Mouse (Mus musculus) midbrain, embryonic 16.5 days (tissue): ENCODE measurements around the gene Rsu1. TPM values are rescaled to one million over a fixed set of nuclear protein-coding genes. Genes with fewer than 3 reads are reported as not detected.

Experiments used
- ATAC-seq: fragments of 200-750 bp; cut with Nextera tagmentation; 2 replicates; pipeline ENCODE4 v1.8.0; 2017; ENCODE audit warnings: moderate TSS enrichment
- H3K27ac ChIP-seq: fragments of 300-500 bp; sonication (generic); 2 replicates; pipeline ENCODE4 v1.5.1; 2014; ENCODE audit warnings: mild to moderate bottlenecking, low read length, mixed read lengths
- H3K27me3 ChIP-seq: fragments of 300-500 bp; sonication (generic); 2 replicates; pipeline ENCODE4 v1.6.1; 2014; ENCODE audit warnings: low read depth, low read length, mixed read lengths; ENCODE audit not compliant: control insufficient read depth, insufficient read depth
- H3K36me3 ChIP-seq: fragments of 300-500 bp; sonication (generic); 2 replicates; pipeline ENCODE4 v1.6.1; 2014; ENCODE audit warnings: mild to moderate bottlenecking, low read length, moderate library complexity, mixed read lengths; ENCODE audit not compliant: control insufficient read depth, insufficient read depth
- H3K4me1 ChIP-seq: fragments of 300-500 bp; sonication (generic); 2 replicates; pipeline ENCODE4 v1.6.1; 2014; ENCODE audit warnings: mild to moderate bottlenecking, low read length, mixed read lengths; ENCODE audit not compliant: control insufficient read depth, insufficient read depth
- H3K4me2 ChIP-seq: fragments of 300-500 bp; sonication (generic); 2 replicates; pipeline ENCODE4 v1.6.1; 2014; ENCODE audit warnings: mild to moderate bottlenecking, low read length, mixed read lengths
- H3K4me3 ChIP-seq: fragments of 300-500 bp; sonication (generic); 2 replicates; pipeline ENCODE4 v1.5.1; 2014; ENCODE audit warnings: low read depth, mild to moderate bottlenecking, low read length, moderate library complexity, mixed read lengths
- H3K9ac ChIP-seq: fragments of 300-500 bp; sonication (generic); 2 replicates; pipeline ENCODE4 v1.6.1; 2014; ENCODE audit warnings: low read depth, low read length, mixed read lengths
- H3K9me3 ChIP-seq: fragments of 300-500 bp; sonication (generic); replicated peaks from 2 replicates; pipeline ENCODE4 v1.6.1; 2014; ENCODE audit warnings: mild to moderate bottlenecking, low read length, mixed read lengths; ENCODE audit not compliant: control insufficient read depth, poor library complexity, severe bottlenecking
- WGBS: fragments of 180-500 bp; shearing (Covaris S2); extraction: QIAGEN DNeasy Blood & Tissue Kit; methylation state at CpG from one replicate; pipeline ENCODE4 v1.1.7; 2014; 5-methylcytosine and 5-hydroxymethylcytosine counted together
- polyA plus RNA-seq: library from polyadenylated mRNA; unstranded; fragments of >200 nt; fragmentation: Nextera tagmentation; extraction: Ambion mirVana; gene quantifications from 2 replicates; pipeline ENCODE4 v1.2.1, GENCODE M21; 2015

The Rsu1 gene
- 70.2 and 77.8 TPM in 2 replicates for polyA plus RNA-seq

DNA sequence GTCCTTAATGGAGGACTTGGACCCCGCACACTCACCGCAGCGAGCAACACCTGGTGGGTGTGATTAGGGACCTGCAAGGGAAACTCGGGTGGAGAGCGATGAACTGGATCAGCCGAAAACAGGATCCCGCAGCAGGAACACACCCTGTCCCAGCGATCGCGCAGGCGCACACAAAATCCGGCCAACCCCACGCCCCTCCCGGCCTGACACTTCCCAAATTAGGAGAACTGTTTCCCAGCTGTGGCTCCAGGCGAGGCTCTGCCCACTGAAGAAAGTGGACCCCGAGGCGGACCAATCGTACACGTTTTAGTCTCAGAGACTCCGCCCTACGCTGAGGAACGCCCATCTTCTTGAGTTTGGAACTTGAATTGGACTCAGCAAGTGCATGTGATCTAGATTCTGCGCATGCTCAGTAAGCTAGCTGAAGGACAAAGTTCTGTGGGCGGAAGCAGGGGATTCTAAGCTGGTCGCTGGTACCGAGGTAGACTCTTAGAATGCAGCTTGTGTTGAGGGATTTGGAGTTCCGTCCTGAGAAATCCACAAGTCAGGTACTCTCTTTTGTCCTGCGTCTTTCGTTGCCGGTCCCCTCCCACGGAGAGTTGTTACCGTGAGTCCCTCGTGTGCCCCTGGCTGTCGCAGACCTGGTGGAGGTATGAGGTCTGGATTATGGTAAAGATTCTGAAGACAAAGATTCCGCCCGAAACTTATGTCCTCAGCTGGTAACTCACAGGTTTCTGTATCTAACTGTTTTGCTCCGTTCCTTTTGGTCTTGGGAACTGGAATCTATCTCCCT is at the start of gene Rsu1:
Gene Rsu1, minus strand, starts transcription at position 251 of the 793 bp plus-strand sequence.
- Histone ChIP-seq H3K9me3 (no peaks in the 10 kb centered on the region), H3K9ac (peak within 1 kb of the TSS; percentile 69), H3K36me3 (no peaks in the 10 kb centered on the region), H3K4me1 (peaks cover 15% of the 10 kb centered on the region), H3K4me3 (peak within 1 kb of the TSS; percentile 51), H3K27me3 (no peaks in the 10 kb centered on the region), H3K27ac (0 out of 2 replicates have a peak within 1 kb of the TSS, but pooled peaks have one; percentile 5), H3K4me2 (peak within 1 kb of the TSS; percentile 85)
- ATAC-seq = peak; percentile 99
- WGBS = under 1% methylated on average over 37 of the region's 37 CpGs

DNA sequence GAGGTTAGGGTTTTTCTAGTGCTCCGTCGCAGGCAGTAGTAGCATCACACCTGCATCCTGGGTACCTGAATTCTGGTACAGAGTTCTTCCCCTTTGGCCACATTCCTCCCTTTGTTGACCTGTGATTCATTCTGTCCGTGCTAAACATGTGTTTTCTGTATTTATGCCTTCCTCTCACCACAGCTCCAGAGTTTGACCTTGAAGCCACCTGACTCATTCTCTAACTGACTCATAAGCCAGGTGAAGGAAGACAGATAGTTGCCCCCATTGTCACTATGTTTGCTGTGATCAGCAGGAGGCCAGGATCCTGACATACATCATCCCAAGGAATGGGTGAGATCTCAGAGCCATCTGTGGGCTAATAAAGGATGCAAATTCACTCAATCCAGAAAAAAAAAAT is 32.2 kb upstream of the Rsu1 start:
- ATAC-seq = no peak
- no peaks in the 10 kb centered on the region for H3K9me3 ChIP-seq
- WGBS = 94% methylated on average over 3 of the region's 3 CpGs
- no peak overlapping the region for H3K27ac ChIP-seq
- H3K4me3 ChIP-seq = no peak overlapping the region
- H3K27me3 ChIP-seq = no peaks in the 10 kb centered on the region
- no peaks in the 10 kb centered on the region for H3K36me3 ChIP-seq
- no peak overlapping the region for H3K4me2 ChIP-seq
- no peaks in the 10 kb centered on the region for H3K4me1 ChIP-seq
- H3K9ac ChIP-seq = no peak overlapping the region

DNA sequence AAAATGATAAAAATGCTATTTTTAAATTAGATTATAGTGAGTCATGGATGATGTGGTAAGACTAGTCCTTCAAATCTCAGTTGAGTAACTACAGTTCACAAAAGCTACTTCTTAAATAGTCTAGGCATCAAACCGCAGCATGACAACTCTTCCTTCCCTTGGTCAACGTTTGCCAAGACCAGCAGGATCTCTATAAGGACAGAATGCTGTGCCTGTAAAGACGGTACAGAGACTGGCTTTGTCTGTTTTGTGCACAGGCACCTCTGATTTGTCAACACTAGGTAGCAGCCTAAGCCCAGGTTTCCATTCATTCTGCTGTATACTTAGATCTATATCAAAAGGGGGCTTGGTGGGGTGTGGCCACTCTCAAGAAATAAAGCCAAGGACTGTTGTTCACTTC is 27.8 kb upstream of the Rsu1 start:
- no peaks in the 10 kb centered on the region for H3K9me3 ChIP-seq
- no peaks in the 10 kb centered on the region for H3K36me3 ChIP-seq
- no peak overlapping the region for H3K27ac ChIP-seq
- no peak overlapping the region for H3K4me3 ChIP-seq
- no peak overlapping the region for H3K9ac ChIP-seq
- H3K4me1 ChIP-seq = peaks cover 2% of the 10 kb centered on the region; the same call in 1 of the 2 replicates
- H3K4me2 ChIP-seq = no peak overlapping the region
- 28% methylated on average over 3 of the region's 3 CpGs for WGBS
- no peaks in the 10 kb centered on the region for H3K27me3 ChIP-seq
- peak; percentile 95 for ATAC-seq

DNA sequence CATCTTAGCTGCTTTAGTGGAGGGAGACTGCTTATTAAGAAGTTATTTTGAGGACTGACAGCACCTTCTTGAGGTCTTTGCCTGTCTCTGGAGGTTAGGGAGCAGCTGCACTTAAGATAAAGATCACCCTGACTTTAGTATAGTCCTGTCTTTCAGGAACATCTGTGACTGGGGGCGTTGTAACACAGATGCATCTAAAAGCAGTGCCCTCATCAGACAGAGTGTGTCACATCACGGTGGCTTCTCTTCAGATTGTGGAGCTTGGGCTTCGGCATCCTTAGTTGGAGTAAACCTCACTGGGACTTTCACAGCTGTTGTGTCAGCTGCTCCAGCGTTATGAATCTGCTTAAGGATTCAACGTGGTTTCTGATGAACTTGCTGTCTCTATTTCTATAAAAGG is 26.5 kb upstream of the Rsu1 start:
- Histone ChIP-seq H3K4me1 (peaks cover 2% of the 10 kb centered on the region; the same call in 1 of the 2 replicates), H3K9me3 (no peaks in the 10 kb centered on the region), H3K9ac (0 out of 2 replicates have a peak overlapping the region, but pooled peaks have one; percentile 14), H3K4me2 (no peak overlapping the region), H3K27me3 (no peaks in the 10 kb centered on the region), H3K27ac (no peak overlapping the region), H3K4me3 (no peak overlapping the region), H3K36me3 (no peaks in the 10 kb centered on the region)
- WGBS = 43% methylated on average over 5 of the region's 5 CpGs
- ATAC-seq = no peak

DNA sequence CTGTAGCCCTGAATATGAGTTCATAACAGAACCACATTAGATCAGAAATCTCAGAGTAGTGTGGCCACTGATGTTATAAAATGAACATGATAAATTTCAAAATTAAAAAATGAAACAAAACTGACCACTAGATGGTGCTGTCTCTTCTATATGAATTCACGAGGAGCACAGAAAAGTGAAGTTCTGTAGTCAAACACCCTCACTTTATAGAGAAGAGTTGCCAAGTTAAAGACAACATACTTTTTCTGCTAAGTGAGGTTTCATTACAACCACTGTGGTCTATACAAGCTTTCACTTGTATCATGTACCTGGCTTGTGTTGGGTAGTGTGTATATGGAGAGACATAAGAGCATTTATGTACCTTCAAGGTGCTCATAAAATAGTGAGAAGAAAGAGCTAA is 19.4 kb upstream of the Rsu1 start:
- no peaks in the 10 kb centered on the region for H3K9me3 ChIP-seq
- no peak overlapping the region for H3K4me2 ChIP-seq
- no peaks in the 10 kb centered on the region for H3K4me1 ChIP-seq
- WGBS = 0% methylated on average over 1 of the region's 1 CpGs
- H3K27ac ChIP-seq = no peak overlapping the region
- H3K9ac ChIP-seq = no peak overlapping the region
- H3K4me3 ChIP-seq = no peak overlapping the region
- no peaks in the 10 kb centered on the region for H3K27me3 ChIP-seq
- ATAC-seq = peak; percentile 45; the same call in 1 of the 2 replicates
- no peaks in the 10 kb centered on the region for H3K36me3 ChIP-seq

DNA sequence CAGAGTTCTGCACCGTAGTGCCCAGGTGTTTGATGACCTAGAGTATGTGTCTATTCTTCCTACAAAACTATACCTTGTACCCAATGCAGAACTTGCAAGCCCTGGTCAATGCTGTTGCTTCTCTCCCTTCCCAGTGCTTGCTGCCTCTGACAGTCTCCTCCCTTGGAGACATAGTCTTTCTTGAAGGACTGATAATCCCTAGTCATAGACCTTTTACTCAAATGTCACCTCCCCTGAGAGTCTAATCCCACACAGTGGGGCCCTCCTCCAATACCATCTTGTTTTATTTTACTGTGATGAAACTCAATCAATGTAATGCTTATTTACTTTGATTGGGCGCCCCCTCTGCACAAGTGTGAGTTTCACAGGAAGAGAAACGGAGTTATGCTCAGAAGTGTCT is 18.9 kb upstream of the Rsu1 start:
- no peaks in the 10 kb centered on the region for H3K27me3 ChIP-seq
- H3K9me3 ChIP-seq = no peaks in the 10 kb centered on the region
- no peak overlapping the region for H3K4me2 ChIP-seq
- no peaks in the 10 kb centered on the region for H3K4me1 ChIP-seq
- H3K27ac ChIP-seq = no peak overlapping the region
- H3K36me3 ChIP-seq = no peaks in the 10 kb centered on the region
- H3K9ac ChIP-seq = no peak overlapping the region
- ATAC-seq = no peak
- H3K4me3 ChIP-seq = no peak overlapping the region
- WGBS = 78% methylated on average over 3 of the region's 3 CpGs

DNA sequence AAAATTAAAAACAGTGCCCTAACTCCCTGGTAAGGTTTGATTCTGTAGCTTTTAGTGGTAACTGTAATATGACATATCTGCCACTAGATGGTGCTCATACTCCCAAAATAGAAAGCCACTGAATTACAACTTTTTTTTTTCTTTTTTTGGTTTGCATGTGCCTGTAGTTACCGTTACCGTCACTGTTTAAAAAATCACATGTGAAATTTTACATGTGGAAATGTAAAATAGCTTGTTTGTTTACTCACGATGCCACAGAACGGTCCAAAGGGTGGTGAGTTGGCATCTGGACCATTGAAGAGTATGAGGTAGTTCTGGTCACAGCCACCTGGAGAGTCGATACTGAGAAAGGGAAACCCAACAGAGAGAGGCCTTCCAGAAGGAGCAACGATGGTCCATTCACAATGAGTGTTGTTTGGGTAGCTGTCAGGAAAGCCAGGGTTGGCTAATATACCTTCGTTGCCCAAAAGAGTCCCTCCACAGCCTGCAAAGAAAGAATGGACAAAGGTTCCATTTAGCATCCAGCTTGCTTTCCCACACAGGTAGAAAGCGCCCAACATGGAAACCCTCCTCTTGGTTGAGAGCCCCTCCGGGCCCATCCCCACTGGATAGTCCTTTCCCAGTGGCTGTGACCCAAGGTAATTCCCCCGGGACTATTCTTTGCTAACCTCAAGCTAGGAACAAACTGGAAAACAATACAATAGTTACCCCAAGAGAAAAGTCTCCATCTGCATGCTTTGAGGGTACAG is 7.1 kb upstream of the Rsu1 start:
- Histone ChIP-seq H3K27me3 (no peaks in the 10 kb centered on the region), H3K4me2 (no peak overlapping the region), H3K36me3 (no peaks in the 10 kb centered on the region), H3K27ac (no peak overlapping the region), H3K4me1 (no peaks in the 10 kb centered on the region), H3K9me3 (no peaks in the 10 kb centered on the region), H3K4me3 (no peak overlapping the region), H3K9ac (no peak overlapping the region)
- ATAC-seq = peak; percentile 57
- WGBS = 54% methylated on average over 10 of the region's 10 CpGs

DNA sequence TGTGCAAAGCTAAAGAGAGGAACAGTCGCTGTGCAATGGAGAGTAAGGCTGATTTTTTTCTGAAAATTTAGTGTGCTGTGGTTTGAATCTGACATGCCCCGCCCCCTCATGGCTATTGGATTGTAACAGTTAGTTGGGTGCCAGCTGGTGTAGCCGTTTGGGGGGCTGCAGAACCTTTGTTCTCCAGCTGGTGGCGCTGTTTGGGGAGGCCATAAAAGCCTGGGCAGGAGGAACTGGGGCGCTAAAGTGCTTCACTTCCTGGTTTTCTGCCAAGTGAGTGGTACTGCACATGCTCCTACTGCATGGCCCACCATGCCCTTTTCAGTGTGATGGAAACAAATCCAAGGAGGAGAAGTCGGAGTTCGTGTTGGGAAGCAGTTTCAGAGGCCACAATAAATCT is 4.7 kb upstream of the Rsu1 start:
- 60% methylated on average over 7 of the region's 7 CpGs for WGBS
- Histone ChIP-seq H3K9ac (no peak overlapping the region), H3K4me1 (peaks cover 5% of the 10 kb centered on the region), H3K4me3 (no peak overlapping the region), H3K4me2 (no peak overlapping the region), H3K27me3 (no peaks in the 10 kb centered on the region), H3K9me3 (no peaks in the 10 kb centered on the region), H3K27ac (no peak overlapping the region), H3K36me3 (no peaks in the 10 kb centered on the region)
- ATAC-seq = no peak

DNA sequence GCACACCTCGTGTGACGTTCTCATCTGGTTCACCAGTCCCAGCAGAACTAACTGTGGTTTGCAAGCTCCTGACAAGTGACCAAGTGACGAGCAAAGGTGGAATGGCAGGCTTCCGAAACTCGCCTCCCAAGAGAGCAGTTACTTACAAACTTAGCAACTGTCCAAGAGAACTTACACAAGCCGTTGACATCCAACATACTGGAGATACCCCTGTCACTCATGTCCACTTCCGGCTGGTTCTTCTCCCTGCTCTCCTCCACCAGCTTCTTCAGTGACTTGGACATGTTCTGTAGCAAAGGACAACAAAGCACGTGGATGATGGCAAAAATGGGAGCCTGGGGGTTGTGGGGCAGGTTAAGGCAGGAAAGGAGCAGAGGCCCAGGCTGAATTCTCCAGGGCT is 479 bp downstream of the Rsu1 start:
- H3K27ac ChIP-seq = 0 out of 2 replicates have a peak overlapping the region, but pooled peaks have one; percentile 5

More for the DNA sequence above, 479 bp downstream of the Rsu1 start:
- ATAC-seq = no peak
- H3K9me3 ChIP-seq = no peaks in the 10 kb centered on the region
- no peaks in the 10 kb centered on the region for H3K36me3 ChIP-seq
- H3K4me2 ChIP-seq = peak overlapping the region; percentile 85
- no peaks in the 10 kb centered on the region for H3K27me3 ChIP-seq
- H3K4me1 ChIP-seq = peaks cover 15% of the 10 kb centered on the region
- peak overlapping the region; percentile 69 for H3K9ac ChIP-seq
- peak overlapping the region; percentile 51 for H3K4me3 ChIP-seq
- 61% methylated on average over 8 of the region's 8 CpGs for WGBS
